9 mouse cellular contexts compared by ENCODE assay signal in genomic region chr5:51799371-51800035, GRCm38 (mm10).
DNase-seq lines count a peak whose midpoint lies in the region; ATAC-seq lines count a peak whose summit lies in the region.
"Had no signal": no experiment of that assay in that cellular context is flagged by ENCODE, and none has a peak within 500 bp of the region (broad histone marks: within the 10 kb centered on the region; RNA-seq: fewer than 3 reads in every experiment).

No protein-coding gene starts in this region.

- peak; percentile 63 for ATAC-seq in liver, embryonic 12.5 days
- ATAC-seq in intestine, embryonic 15.5 days, result peak; percentile 63
- ATAC-seq: midbrain, embryonic 16.5 days had no signal

- WGBS in liver, embryonic 12.5 days (ENCODE audit: insufficient replicate concordance), result 68% methylated on average over 6 of the region's 6 CpGs
- WGBS in intestine, embryonic 15.5 days, result 51% methylated on average over 6 of the region's 6 CpGs

- no peak overlapping the region for H3K4me3 ChIP-seq in liver, embryonic 12.5 days
- no peak overlapping the region for H3K4me3 ChIP-seq in intestine, embryonic 15.5 days (replicated peaks)

- no peak overlapping the region for H3K4me2 ChIP-seq in liver, embryonic 12.5 days
- no peak overlapping the region for H3K4me2 ChIP-seq in intestine, embryonic 15.5 days (replicated peaks)

- no peaks in the 10 kb centered on the region for H3K9me3 ChIP-seq in liver, embryonic 12.5 days (replicated peaks)
- no peaks in the 10 kb centered on the region for H3K9me3 ChIP-seq in intestine, embryonic 15.5 days

- no peaks in the 10 kb centered on the region for H3K36me3 ChIP-seq in liver, embryonic 12.5 days
- no peaks in the 10 kb centered on the region for H3K36me3 ChIP-seq in intestine, embryonic 15.5 days

- H3K4me1 ChIP-seq in liver, embryonic 12.5 days, result no peaks in the 10 kb centered on the region
- 0 out of 2 replicates have a peak, but pooled peaks cover 3% of the 10 kb centered on the region for H3K4me1 ChIP-seq in intestine, embryonic 15.5 days (replicated peaks)

- H3K9ac ChIP-seq in liver, embryonic 12.5 days, result no peak overlapping the region
- no peak overlapping the region for H3K9ac ChIP-seq in intestine, embryonic 15.5 days

- no peak for DNase-seq in liver
- peak; percentile 45 for DNase-seq in kidney, postnatal 14 days
- peak; percentile 30 to 39 for DNase-seq in right cerebral cortex, postnatal 36 days (ENCODE audit: low spot score in 2 of 2)
- DNase-seq in cerebellum, adult 11 months, result no peak
- DNase-seq in heart, adult 9 months (ENCODE audit: low spot score in 2 of 2), result no peak
- no peak for DNase-seq in adrenal gland, adult 8-10 months

- H3K27ac ChIP-seq in liver, embryonic 12.5 days, result 0 out of 2 replicates have a peak overlapping the region, but pooled peaks have one; percentile 2
- no peak overlapping the region for H3K27ac ChIP-seq in intestine, embryonic 15.5 days

- H3K27me3 ChIP-seq in liver, embryonic 12.5 days (replicated peaks), result no peaks in the 10 kb centered on the region
- H3K27me3 ChIP-seq in intestine, embryonic 15.5 days (replicated peaks), result no peaks in the 10 kb centered on the region

Comparison
In these comparisons a context has a peak if more than half of its experiments do, and no peak if none do; other contexts are left out.
1. DNase-seq: peak in kidney, postnatal 14 days (single experiment) and right cerebral cortex, postnatal 36 days (2 of 2); none in liver (single experiment), cerebellum, adult 11 months (single experiment), heart, adult 9 months (0 of 2) and adrenal gland, adult 8-10 months (single experiment).